Comparison of ENCODE assay signal across 15 mouse cellular contexts in the genomic region with DNA sequence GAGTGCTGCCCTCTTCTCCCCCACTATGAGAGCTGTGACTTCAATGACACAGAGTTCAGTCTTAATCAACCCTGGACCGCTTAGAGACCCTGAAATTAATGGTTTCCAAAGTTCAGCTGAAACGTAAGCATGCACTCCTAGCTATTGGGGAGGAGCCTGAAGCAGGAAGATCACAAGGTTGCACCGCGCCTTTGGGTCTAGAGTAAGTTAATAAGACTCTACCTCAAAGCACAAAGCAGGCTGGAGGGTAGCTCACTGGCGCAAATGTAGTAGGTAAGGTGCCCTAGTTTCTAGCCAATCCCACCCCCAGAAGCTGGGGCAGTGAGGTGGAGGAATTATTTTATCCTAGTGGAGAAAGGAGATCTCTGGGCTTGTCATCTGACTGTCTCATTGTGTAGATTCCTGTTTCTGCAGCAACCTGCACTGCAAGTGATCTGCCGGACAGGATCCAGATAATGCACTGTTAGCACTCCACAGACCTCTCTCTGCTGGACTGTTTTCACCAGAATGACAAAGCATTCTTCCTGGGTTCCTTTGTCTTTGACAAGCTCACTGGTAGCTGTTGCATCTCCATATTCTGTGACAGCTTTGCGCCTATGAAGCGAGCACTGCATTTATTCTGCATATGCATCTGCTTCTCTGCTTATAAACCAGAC. TPM values are rescaled to one million over a fixed set of nuclear protein-coding genes. Genes with fewer than 3 reads are reported as not detected.
A peak's percentile ranks its signal among the peaks of the same experiment; 100 is the strongest.
DNase-seq lines count a peak whose midpoint lies in the region; ATAC-seq and TF ChIP-seq lines count a peak whose summit lies in the region.
"Had no signal": no experiment of that assay in that cellular context is flagged by ENCODE, and none has a peak within 500 bp of the region (broad histone marks: within the 10 kb centered on the region; RNA-seq: fewer than 3 reads in every experiment).

No protein-coding gene starts in this region.

- no peak overlapping the region for H3K9ac ChIP-seq in hindbrain, embryonic 12.5 days
- H3K9ac ChIP-seq in midbrain, postnatal 0 days (replicated peaks; ENCODE audit: low read length, poor library complexity, severe bottlenecking), result no peak overlapping the region
- H3K9ac ChIP-seq: embryonic facial prominence, embryonic 13.5 days had no signal

- TF ChIP-seq CTCF in layer of hippocampus, adult 2 months (conservative IDR thresholded peaks at IDR 0.05), result no peak
- no peak for TF ChIP-seq CTCF in midbrain, postnatal 0 days (IDR thresholded peaks at IDR 0.05)

- ATAC-seq in hindbrain, embryonic 12.5 days (ENCODE audit: low FRiP score), result 0 out of 2 replicates have a peak, but pooled peaks have one; percentile 4
- ATAC-seq in midbrain, postnatal 0 days (ENCODE audit: low FRiP score), result peak; percentile 18; the same call in 1 of the 2 replicates
- ATAC-seq: inflammation-experienced regulatory T-cells, adult 6 months had no signal

- DNase-seq in heart, adult 11 months, result peak; percentile 74
- DNase-seq in heart, postnatal 25 days (ENCODE audit: low spot score), result no peak
- DNase-seq in layer of hippocampus, adult 2 months (ENCODE audit: low spot score in 2 of 2), result no peak
- DNase-seq in layer of hippocampus, postnatal 25 days (ENCODE audit: extremely low spot score in 1 of 2, low spot score in 1 of 2), result no peak
- DNase-seq in midbrain, postnatal 0 days (ENCODE audit: low spot score), result no peak
- no peak for DNase-seq in right cerebral cortex, adult 2 months (ENCODE audit: low spot score in 2 of 2)
- no peak for DNase-seq in heart, postnatal 4 days
- DNase-seq: adrenal gland, adult 2 months; cerebellum, adult 11-12 months; liver; lung, adult 2 months; thymus, adult 2 months had no signal

- H3K4me2 ChIP-seq in hindbrain, embryonic 12.5 days (replicated peaks), result no peak overlapping the region
- no peak overlapping the region for H3K4me2 ChIP-seq in midbrain, postnatal 0 days (ENCODE audit: low read depth, low read length, poor library complexity, severe bottlenecking)
- H3K4me2 ChIP-seq: embryonic facial prominence, embryonic 13.5 days had no signal

- WGBS in hindbrain, embryonic 12.5 days, result 81% methylated on average over 8 of the region's 8 CpGs
- 86% methylated on average over 8 of the region's 8 CpGs for WGBS in midbrain, postnatal 0 days

- H3K4me3 ChIP-seq in layer of hippocampus, adult 2 months, result no peak overlapping the region
- H3K4me3 ChIP-seq in hindbrain, embryonic 12.5 days, result no peak overlapping the region
- no peak overlapping the region for H3K4me3 ChIP-seq in midbrain, postnatal 0 days (ENCODE audit: low read depth, low read length)
- H3K4me3 ChIP-seq: embryonic facial prominence, embryonic 13.5 days had no signal

- H3K27ac ChIP-seq in layer of hippocampus, adult 2 months, result peak overlapping the region; percentile 55; the same call in 1 of the 2 replicates
- no peak overlapping the region for H3K27ac ChIP-seq in hindbrain, embryonic 12.5 days
- no peak overlapping the region for H3K27ac ChIP-seq in midbrain, postnatal 0 days (ENCODE audit: low read depth, low read length)
- H3K27ac ChIP-seq: embryonic facial prominence, embryonic 13.5 days had no signal

- no peaks in the 10 kb centered on the region for H3K27me3 ChIP-seq in hindbrain, embryonic 12.5 days
- no peaks in the 10 kb centered on the region for H3K27me3 ChIP-seq in midbrain, postnatal 0 days (ENCODE audit: insufficient read depth, low read length)
- H3K27me3 ChIP-seq: embryonic facial prominence, embryonic 13.5 days had no signal

- no peaks in the 10 kb centered on the region for H3K4me1 ChIP-seq in hindbrain, embryonic 12.5 days
- no peaks in the 10 kb centered on the region for H3K4me1 ChIP-seq in midbrain, postnatal 0 days (ENCODE audit: insufficient read depth, low read length)
- H3K4me1 ChIP-seq: embryonic facial prominence, embryonic 13.5 days had no signal

- peaks cover 9% of the 10 kb centered on the region for H3K36me3 ChIP-seq in hindbrain, embryonic 12.5 days
- peaks cover 12% of the 10 kb centered on the region for H3K36me3 ChIP-seq in midbrain, postnatal 0 days (ENCODE audit: insufficient read depth, low read length)

- intact Hi-C loops in heart, postnatal 25 days (cut with DNase I), result loop anchor here (1.0 to 2.0 kb wide), 2 partner anchors 341 to 459 kb away; no protein-coding TSS in a partner anchor

- H3K9me3 ChIP-seq in hindbrain, embryonic 12.5 days (replicated peaks), result no peaks in the 10 kb centered on the region
- no peaks in the 10 kb centered on the region for H3K9me3 ChIP-seq in midbrain, postnatal 0 days (ENCODE audit: low read length)
- H3K9me3 ChIP-seq: embryonic facial prominence, embryonic 13.5 days had no signal

RNA-seq across cellular contexts. Expression of a gene that starts 19.9 kb away (rescaled TPM):
- 10 to 100 TPM; 22.5 to 25.1 TPM for total RNA-seq in heart, postnatal 25 days (2021)
- 10 to 100 TPM; 30.2 to 35.8 TPM for total RNA-seq in layer of hippocampus, adult 2 months (2021)
- total RNA-seq in layer of hippocampus, postnatal 25 days (2021), result 10 to 100 TPM; 30.1 to 30.9 TPM
- 75.8 and 83.4 TPM in 2 replicates for polyA plus RNA-seq in hindbrain, embryonic 12.5 days (2016; fragmentation: Nextera tagmentation; extraction: Ambion mirVana)
- total RNA-seq in midbrain, postnatal 0 days (2014; rRNA removed), result 27.6 and 31.0 TPM in 2 replicates
- 33.6 and 35.2 TPM in 2 replicates for polyA plus RNA-seq in midbrain, postnatal 0 days (2015; fragmentation: Nextera tagmentation; extraction: Ambion mirVana)
- total RNA-seq in heart, postnatal 4 days (2021), result 10 to 100 TPM; 33.0 TPM
